Mouse (Mus musculus) lung, postnatal 0 days (tissue): ENCODE results near the gene Sept8. TPM values are rescaled to one million over a fixed set of nuclear protein-coding genes. Genes with fewer than 3 reads are reported as not detected.

ENCODE experiments used
- ATAC-seq: fragments of 200-750 bp; cut with Nextera tagmentation; 2 replicates; pipeline ENCODE4 v1.8.0; 2017; ENCODE audit warnings: moderate library complexity
- DNase-seq: peaks from one replicate; pipeline ENCODE4 v3.0.0-alpha.2; 2016; ENCODE audit warnings: low spot score
- H3K27ac ChIP-seq: fragments of 300-500 bp; sonication (generic); 2 replicates; pipeline ENCODE4 v1.5.1; 2014; ENCODE audit warnings: antibody characterized with exemption, mild to moderate bottlenecking, low read length, mixed read lengths
- H3K27me3 ChIP-seq: fragments of 300-500 bp; sonication (generic); replicated peaks from 2 replicates; pipeline ENCODE4 v1.6.1; 2014; ENCODE audit warnings: low read length, mixed read lengths; ENCODE audit not compliant: insufficient read depth
- H3K36me3 ChIP-seq: fragments of 300-500 bp; sonication (generic); 2 replicates; pipeline ENCODE4 v1.6.1; 2014; ENCODE audit warnings: low read length, mixed read lengths; ENCODE audit not compliant: insufficient read depth
- H3K4me1 ChIP-seq: fragments of 300-500 bp; sonication (generic); 2 replicates; pipeline ENCODE4 v1.6.1; 2014; ENCODE audit warnings: antibody characterized with exemption, low read depth, low read length, mixed read lengths; ENCODE audit not compliant: insufficient read depth
- H3K4me2 ChIP-seq: fragments of 300-500 bp; sonication (generic); replicated peaks from 2 replicates; pipeline ENCODE4 v1.6.1; 2014; ENCODE audit warnings: low read depth, mild to moderate bottlenecking, low read length, moderate library complexity, mixed read lengths
- H3K4me3 ChIP-seq: fragments of 300-500 bp; sonication (generic); 2 replicates; pipeline ENCODE4 v1.5.1; 2014; ENCODE audit warnings: low read depth, low read length
- H3K9ac ChIP-seq: fragments of 300-500 bp; sonication (generic); replicated peaks from 2 replicates; pipeline ENCODE4 v1.6.1; 2014; ENCODE audit warnings: low read depth, mild to moderate bottlenecking
- H3K9me3 ChIP-seq: fragments of 300-500 bp; sonication (generic); 2 replicates; pipeline ENCODE4 v1.6.1; 2016; ENCODE audit warnings: low read length, mixed read lengths
- CTCF ChIP-seq: IDR thresholded peaks from 2 replicates; pipeline ENCODE4 v1.5.1; 2016; ENCODE audit warnings: antibody characterized with exemption, mild to moderate bottlenecking
- EP300 ChIP-seq: IDR thresholded peaks from 2 replicates; pipeline ENCODE4 v1.6.1; 2016; ENCODE audit warnings: antibody characterized with exemption, mild to moderate bottlenecking, control low read depth
- WGBS: fragments of 180-500 bp; shearing (Covaris S2); extraction: QIAGEN DNeasy Blood & Tissue Kit; methylation state at CpG from one replicate; pipeline ENCODE4 v1.1.7; 2014; 5-methylcytosine and 5-hydroxymethylcytosine counted together
- polyA plus RNA-seq: library from polyadenylated mRNA; unstranded; fragments of >200 nt; fragmentation: Nextera tagmentation; extraction: Ambion mirVana; gene quantifications from 2 replicates; pipeline ENCODE4 v1.2.1, GENCODE M21; 2015

Sept8 gene
- polyA plus RNA-seq, 1 experiment from 2014 or later: 13.9 TPM

GRCm38 (mm10) chr11:53510351-53510750, 8.7 kb upstream of the Sept8 start:
- no peak overlapping the region for H3K27ac ChIP-seq
- 58% methylated on average over 5 of the region's 5 CpGs for WGBS
- no peaks in the 10 kb centered on the region for H3K27me3 ChIP-seq
- no peaks in the 10 kb centered on the region for H3K4me1 ChIP-seq
- no peaks in the 10 kb centered on the region for H3K9me3 ChIP-seq
- H3K9ac ChIP-seq: no peak overlapping the region
- DNase-seq (no peak), ATAC-seq (no peak)
- no peaks in the 10 kb centered on the region for H3K36me3 ChIP-seq
- TF ChIP-seq CTCF (no peak), EP300 (no peak)
- H3K4me2 ChIP-seq: no peak overlapping the region
- H3K4me3 ChIP-seq: no peak overlapping the region

- WGBS: 32% methylated on average over 8 of the region's 8 CpGs
- Histone ChIP-seq H3K4me3 (no peak overlapping the region), H3K4me1 (peaks cover 8% of the 10 kb centered on the region), H3K9me3 (no peaks in the 10 kb centered on the region), H3K27ac (peak overlapping the region; percentile 34; the same call in 1 of the 2 replicates), H3K4me2 (no peak overlapping the region), H3K36me3 (no peaks in the 10 kb centered on the region), H3K27me3 (no peaks in the 10 kb centered on the region), H3K9ac (no peak overlapping the region)
- peak; percentile 50 for DNase-seq
- peak; percentile 60 for ATAC-seq
- TF ChIP-seq EP300: peak; percentile 31
- TF ChIP-seq CTCF: no peak
These were observed 2.1 kb upstream of the Sept8 start for GRCm38 (mm10) chr11:53516775-53517627.

- DNase-seq (no peak), ATAC-seq (no peak)
- H3K4me3 ChIP-seq: no peak overlapping the region
- H3K27ac ChIP-seq: no peak overlapping the region
- H3K4me1 ChIP-seq: peaks cover 8% of the 10 kb centered on the region
- WGBS: 41% methylated on average over 5 of the region's 5 CpGs
- H3K9me3 ChIP-seq: no peaks in the 10 kb centered on the region
- no peak overlapping the region for H3K9ac ChIP-seq
- H3K4me2 ChIP-seq: no peak overlapping the region
- H3K27me3 ChIP-seq: no peaks in the 10 kb centered on the region
- no peaks in the 10 kb centered on the region for H3K36me3 ChIP-seq
- TF ChIP-seq EP300 (no peak), CTCF (no peak)
These were observed 298 bp upstream of the Sept8 start for GRCm38 (mm10) chr11:53518759-53519158.

- Histone ChIP-seq H3K4me3 (peak overlapping the region; percentile 79), H3K27ac (peak overlapping the region; percentile 62), H3K4me1 (peaks cover 10% of the 10 kb centered on the region), H3K9ac (peak overlapping the region; percentile 55), H3K36me3 (no peaks in the 10 kb centered on the region), H3K9me3 (no peaks in the 10 kb centered on the region), H3K27me3 (no peaks in the 10 kb centered on the region), H3K4me2 (peak overlapping the region; percentile 85)
- WGBS: 2% methylated on average over 19 of the region's 24 CpGs
- no peak for TF ChIP-seq CTCF
- no peak for TF ChIP-seq EP300
- ATAC-seq: peak; percentile 54
- peak; percentile 85 for DNase-seq
These were observed 1.3 kb downstream of the Sept8 start for GRCm38 (mm10) chr11:53520122-53520978.

GRCm38 (mm10) chr11:53521120-53521820, 2.2 kb downstream of the Sept8 start:
- Histone ChIP-seq H3K4me1 (peaks cover 14% of the 10 kb centered on the region), H3K27ac (no peak overlapping the region)
- TF ChIP-seq CTCF (no peak), EP300 (no peak)

GRCm38 (mm10) chr11:53521821-53522131, 2.7 kb downstream of the Sept8 start:
- H3K4me3 ChIP-seq: no peak overlapping the region
- H3K4me2 ChIP-seq: peak overlapping the region; percentile 85; the same call in 1 of the 2 replicates
- no peaks in the 10 kb centered on the region for H3K27me3 ChIP-seq
- H3K9ac ChIP-seq: no peak overlapping the region
- no peaks in the 10 kb centered on the region for H3K36me3 ChIP-seq
- 78% methylated on average over 7 of the region's 7 CpGs for WGBS
- H3K4me1 ChIP-seq: peaks cover 14% of the 10 kb centered on the region
- H3K9me3 ChIP-seq: no peaks in the 10 kb centered on the region
- ATAC-seq: no peak
- TF ChIP-seq EP300: no peak
- no peak for TF ChIP-seq CTCF
- DNase-seq: no peak
- H3K27ac ChIP-seq: no peak overlapping the region

More at GRCm38 (mm10) chr11:53521120-53521820, 2.2 kb downstream of the Sept8 start:
- WGBS: 40% methylated on average over 16 of the region's 16 CpGs
- Histone ChIP-seq H3K36me3 (no peaks in the 10 kb centered on the region), H3K4me3 (peak overlapping the region; percentile 79; the same call in 1 of the 2 replicates), H3K9ac (no peak overlapping the region), H3K9me3 (no peaks in the 10 kb centered on the region), H3K27me3 (no peaks in the 10 kb centered on the region), H3K4me2 (peak overlapping the region; percentile 85)
- DNase-seq (peak; percentile 33), ATAC-seq (peak; percentile 7; the same call in 1 of the 2 replicates)
